Mouse (Mus musculus): ENCODE results near the gene Rin2. TPM values are rescaled to one million over a fixed set of nuclear protein-coding genes. Genes with fewer than 3 reads are reported as not detected.
"Not testable (repeated sequence)": the region's sequence is repeated elsewhere in the genome, so short reads cannot be mapped to it uniquely, and the experiment has no call there.

Rin2 gene
- polyA plus RNA-seq, 1 experiment from 2014 or later: 3.7 TPM

- WGBS (ENCODE audit: insufficient replicate concordance): 68% methylated on average over 5 of the region's 5 CpGs
- no peak overlapping the region for H3K9ac ChIP-seq
- no peaks in the 10 kb centered on the region for H3K9me3 ChIP-seq (replicated peaks)
- H3K27ac ChIP-seq: no peak overlapping the region
- no peak for ATAC-seq
- no peak overlapping the region for H3K4me3 ChIP-seq
- no peaks in the 10 kb centered on the region for H3K27me3 ChIP-seq (replicated peaks)
- H3K4me1 ChIP-seq: no peaks in the 10 kb centered on the region
- no peaks in the 10 kb centered on the region for H3K36me3 ChIP-seq
- no peak overlapping the region for H3K4me2 ChIP-seq
These were observed 43.7 kb downstream of the Rin2 start for GRCm38 (mm10) chr2:145718624-145719183.

DNA sequence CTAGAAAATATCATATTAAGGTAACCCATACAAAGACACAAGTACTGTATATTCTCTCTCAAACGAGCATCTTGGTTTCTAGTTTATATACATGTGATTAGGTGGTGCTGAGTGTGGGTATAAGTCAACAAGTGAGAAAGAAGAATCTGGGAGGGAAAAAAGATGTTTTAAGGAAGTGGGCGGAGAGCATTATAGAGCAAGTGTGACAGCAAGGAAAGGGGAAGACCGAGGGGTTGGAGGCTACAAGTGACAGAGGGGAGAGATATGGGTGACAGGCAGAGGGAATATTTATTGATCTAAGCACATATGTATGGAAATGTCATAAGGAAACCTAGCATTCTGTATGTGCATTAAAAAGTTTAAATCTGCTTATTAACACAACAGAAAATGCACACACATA lies 45.1 kb downstream of the Rin2 start:
- no peak overlapping the region for H3K27ac ChIP-seq
- H3K4me1 ChIP-seq: no peaks in the 10 kb centered on the region
- 31% methylated on average over 3 of the region's 3 CpGs for WGBS (ENCODE audit: insufficient replicate concordance)
- no peaks in the 10 kb centered on the region for H3K36me3 ChIP-seq
- H3K9ac ChIP-seq: no peak overlapping the region
- H3K4me3 ChIP-seq: no peak overlapping the region
- no peak overlapping the region for H3K4me2 ChIP-seq
- no peak for ATAC-seq
- H3K27me3 ChIP-seq (replicated peaks): no peaks in the 10 kb centered on the region
- H3K9me3 ChIP-seq (replicated peaks): no peaks in the 10 kb centered on the region

DNA sequence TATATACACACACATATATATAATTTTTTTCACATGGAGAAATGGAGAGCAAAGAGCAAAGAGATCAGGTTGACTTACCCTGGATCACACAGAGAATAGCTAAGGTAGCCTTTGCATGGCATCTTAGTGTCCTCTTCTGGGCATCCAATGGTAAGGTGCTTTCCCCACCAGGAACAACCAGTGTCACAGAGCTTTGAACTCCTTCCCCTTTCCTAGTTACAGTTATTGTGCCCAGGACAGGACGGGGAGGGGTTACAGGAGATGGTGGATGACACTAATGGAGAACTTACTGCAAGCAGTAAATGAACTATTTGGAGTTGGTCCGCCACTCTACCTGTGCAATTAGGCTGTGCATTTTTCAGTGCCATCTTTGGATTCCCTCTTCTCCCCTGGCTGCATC lies 45.7 kb downstream of the Rin2 start:
- Histone ChIP-seq H3K9ac (no peak overlapping the region), H3K4me1 (no peaks in the 10 kb centered on the region), H3K4me3 (no peak overlapping the region), H3K4me2 (no peak overlapping the region), H3K36me3 (no peaks in the 10 kb centered on the region), H3K9me3 (replicated peaks) (no peaks in the 10 kb centered on the region), H3K27me3 (replicated peaks) (no peaks in the 10 kb centered on the region), H3K27ac (no peak overlapping the region)
- 60% methylated on average over 2 of the region's 2 CpGs for WGBS (ENCODE audit: insufficient replicate concordance)
- ATAC-seq: no peak

DNA sequence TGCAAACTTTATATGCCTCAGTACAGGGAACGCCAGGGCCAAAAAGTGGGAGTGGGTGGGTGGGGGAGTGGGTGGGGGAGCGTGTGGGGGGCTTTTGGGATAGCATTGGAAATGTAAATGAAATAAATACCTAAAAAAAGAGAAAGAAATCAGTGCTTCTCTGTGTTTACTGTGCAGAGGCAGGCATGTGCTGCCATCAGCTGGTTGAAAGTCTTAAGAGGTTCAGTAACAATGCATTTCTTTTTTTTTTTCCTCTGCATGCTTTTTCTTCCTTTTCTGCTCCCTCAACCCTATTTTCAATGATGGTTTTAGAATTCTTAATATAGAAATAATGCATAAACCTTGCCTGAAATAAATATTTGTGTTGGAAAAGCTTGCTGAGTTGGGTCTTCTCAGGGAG lies 47.3 kb downstream of the Rin2 start:
- ATAC-seq; H3K27ac ChIP-seq; H3K4me2 ChIP-seq; H3K4me1 ChIP-seq; H3K27me3 ChIP-seq (replicated peaks); H3K4me3 ChIP-seq; H3K36me3 ChIP-seq; H3K9me3 ChIP-seq (replicated peaks); H3K9ac ChIP-seq: not testable (repeated sequence)
- 49% methylated on average over 2 of the region's 2 CpGs for WGBS (ENCODE audit: insufficient replicate concordance)

DNA sequence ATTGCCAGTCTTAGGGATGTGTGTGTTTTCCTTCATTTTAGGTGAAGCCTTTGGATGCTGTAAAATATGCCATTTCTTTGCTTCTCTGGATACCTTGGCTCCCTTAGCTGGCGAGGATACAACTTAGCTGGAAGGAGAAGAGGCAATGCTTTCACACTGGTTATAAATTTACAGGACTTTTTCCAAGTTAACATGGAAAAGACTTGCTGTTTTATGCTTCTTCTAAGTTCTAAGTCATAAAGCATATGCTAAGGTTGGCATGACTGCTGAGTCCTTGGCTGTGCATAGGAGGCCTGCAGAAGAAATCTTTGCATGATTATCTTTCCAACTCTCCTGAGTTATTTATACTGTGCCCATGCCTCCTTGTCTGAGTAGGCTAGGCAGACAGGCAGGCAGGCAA lies 49.3 kb downstream of the Rin2 start:
- Histone ChIP-seq H3K4me2 (no peak overlapping the region), H3K4me3 (no peak overlapping the region), H3K27ac (no peak overlapping the region), H3K27me3 (replicated peaks) (no peaks in the 10 kb centered on the region), H3K9ac (no peak overlapping the region), H3K9me3 (replicated peaks) (no peaks in the 10 kb centered on the region), H3K4me1 (no peaks in the 10 kb centered on the region), H3K36me3 (no peaks in the 10 kb centered on the region)
- WGBS (ENCODE audit: insufficient replicate concordance): 62% methylated on average over 1 of the region's 1 CpGs
- no peak for ATAC-seq

- no peak overlapping the region for H3K4me2 ChIP-seq
- H3K27me3 ChIP-seq (replicated peaks): no peaks in the 10 kb centered on the region
- H3K9ac ChIP-seq: no peak overlapping the region
- no peaks in the 10 kb centered on the region for H3K36me3 ChIP-seq
- ATAC-seq: no peak
- H3K4me3 ChIP-seq: no peak overlapping the region
- no peak overlapping the region for H3K27ac ChIP-seq
- no peaks in the 10 kb centered on the region for H3K9me3 ChIP-seq (replicated peaks)
- 55% methylated on average over 7 of the region's 7 CpGs for whole genome bisulfite sequencing (ENCODE audit: insufficient replicate concordance)
- no peaks in the 10 kb centered on the region for H3K4me1 ChIP-seq
These were observed 54.4 kb downstream of the Rin2 start for GRCm38 (mm10) chr2:145729414-145729813.

GRCm38 (mm10) chr2:145730189-145730880 lies 55.3 kb downstream of the Rin2 start:
- Histone ChIP-seq H3K27me3 (replicated peaks) (no peaks in the 10 kb centered on the region), H3K4me1 (no peaks in the 10 kb centered on the region), H3K36me3 (no peaks in the 10 kb centered on the region), H3K4me2 (no peak overlapping the region), H3K9me3 (replicated peaks) (no peaks in the 10 kb centered on the region), H3K9ac (no peak overlapping the region), H3K4me3 (no peak overlapping the region), H3K27ac (no peak overlapping the region)
- WGBS (ENCODE audit: insufficient replicate concordance): 48% methylated on average over 9 of the region's 9 CpGs
- no peak for ATAC-seq

- no peaks in the 10 kb centered on the region for H3K36me3 ChIP-seq
- H3K4me1 ChIP-seq: no peaks in the 10 kb centered on the region
- no peak overlapping the region for H3K4me2 ChIP-seq
- no peak overlapping the region for H3K27ac ChIP-seq
- H3K4me3 ChIP-seq: no peak overlapping the region
- ATAC-seq: no peak
- no peaks in the 10 kb centered on the region for H3K27me3 ChIP-seq (replicated peaks)
- no peak overlapping the region for H3K9ac ChIP-seq
- WGBS (ENCODE audit: insufficient replicate concordance): 67% methylated on average over 7 of the region's 7 CpGs
- no peaks in the 10 kb centered on the region for H3K9me3 ChIP-seq (replicated peaks)
These were observed 55.9 kb downstream of the Rin2 start for GRCm38 (mm10) chr2:145730905-145731304.

GRCm38 (mm10) chr2:145735079-145735478 lies 60.1 kb downstream of the Rin2 start:
- Histone ChIP-seq H3K27ac (no peak overlapping the region), H3K9me3 (replicated peaks) (no peaks in the 10 kb centered on the region), H3K4me1 (no peaks in the 10 kb centered on the region), H3K27me3 (replicated peaks) (no peaks in the 10 kb centered on the region), H3K9ac (no peak overlapping the region), H3K4me3 (no peak overlapping the region), H3K4me2 (no peak overlapping the region), H3K36me3 (no peaks in the 10 kb centered on the region)
- ATAC-seq: no peak
- 64% methylated on average over 5 of the region's 5 CpGs for WGBS (ENCODE audit: insufficient replicate concordance)

GRCm38 (mm10) chr2:145736543-145736942 lies 61.5 kb downstream of the Rin2 start:
- no peak for ATAC-seq
- no peaks in the 10 kb centered on the region for H3K9me3 ChIP-seq (replicated peaks)
- no peaks in the 10 kb centered on the region for H3K36me3 ChIP-seq
- H3K4me3 ChIP-seq: no peak overlapping the region
- H3K4me2 ChIP-seq: no peak overlapping the region
- WGBS (ENCODE audit: insufficient replicate concordance): 16% methylated on average over 1 of the region's 1 CpGs
- no peaks in the 10 kb centered on the region for H3K4me1 ChIP-seq
- no peak overlapping the region for H3K27ac ChIP-seq
- H3K9ac ChIP-seq: no peak overlapping the region
- H3K27me3 ChIP-seq (replicated peaks): no peaks in the 10 kb centered on the region

- H3K4me2 ChIP-seq: no peak overlapping the region
- no peaks in the 10 kb centered on the region for H3K36me3 ChIP-seq
- no peak overlapping the region for H3K9ac ChIP-seq
- no peak overlapping the region for H3K27ac ChIP-seq
- no peak overlapping the region for H3K4me3 ChIP-seq
- no peaks in the 10 kb centered on the region for H3K9me3 ChIP-seq (replicated peaks)
- WGBS (ENCODE audit: insufficient replicate concordance): 32% methylated on average over 5 of the region's 5 CpGs
- H3K27me3 ChIP-seq (replicated peaks): no peaks in the 10 kb centered on the region
- no peaks in the 10 kb centered on the region for H3K4me1 ChIP-seq
- no peak for ATAC-seq
These were observed 62.2 kb downstream of the Rin2 start for GRCm38 (mm10) chr2:145737196-145737595.

GRCm38 (mm10) chr2:145740729-145741128 lies 65.7 kb downstream of the Rin2 start:
- H3K4me3 ChIP-seq: no peak overlapping the region
- H3K27me3 ChIP-seq (replicated peaks): no peaks in the 10 kb centered on the region
- no peaks in the 10 kb centered on the region for H3K36me3 ChIP-seq
- H3K4me1 ChIP-seq: no peaks in the 10 kb centered on the region
- ATAC-seq: no peak
- WGBS (ENCODE audit: insufficient replicate concordance): 58% methylated on average over 5 of the region's 5 CpGs
- H3K4me2 ChIP-seq: no peak overlapping the region
- H3K9me3 ChIP-seq (replicated peaks): no peaks in the 10 kb centered on the region
- H3K9ac ChIP-seq: no peak overlapping the region
- H3K27ac ChIP-seq: no peak overlapping the region
